Mouse (Mus musculus): ENCODE measurements around the gene Zbtb20.
A peak's percentile ranks its signal among the peaks of the same experiment; 100 is the strongest.

The Zbtb20 gene

GRCm38 (mm10) chr16:43602573-43602972 lies 726.9 kb downstream of the Zbtb20 start:
- DNase-seq (ENCODE audit: low read depth, low spot score) = no peak

DNA sequence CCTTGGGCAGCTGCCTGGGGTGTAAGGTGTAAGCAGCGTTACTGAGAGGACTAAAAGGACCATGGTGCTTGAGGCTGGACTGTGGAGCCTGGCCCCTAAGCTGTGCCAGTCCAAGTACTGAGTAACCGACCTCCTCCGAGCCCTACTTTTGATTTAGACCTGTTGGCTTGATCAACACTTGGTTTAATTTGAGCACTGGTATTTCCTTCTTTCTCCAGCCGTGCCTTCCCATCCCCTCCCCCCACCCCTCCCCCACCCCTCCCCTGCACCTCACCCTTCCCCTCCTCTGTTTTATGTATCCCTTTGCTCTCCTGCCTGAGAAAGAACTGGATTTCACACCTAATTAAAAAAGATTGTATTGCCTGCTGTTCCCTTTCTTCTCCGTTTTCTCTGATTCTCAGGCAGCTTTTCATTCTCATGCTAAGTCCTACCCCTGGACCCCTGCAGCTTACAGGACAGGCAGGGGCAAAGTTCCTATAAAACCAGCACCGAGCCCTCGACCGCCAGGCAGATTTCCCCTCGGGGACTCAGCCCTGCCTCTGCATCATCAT lies 728.0 kb downstream of the Zbtb20 start:
- DNase-seq (ENCODE audit: low read depth, low spot score) = peak; percentile 59

GRCm38 (mm10) chr16:43604399-43605013 lies 728.8 kb downstream of the Zbtb20 start:
- no peak for DNase-seq (ENCODE audit: low read depth, low spot score)

DNA sequence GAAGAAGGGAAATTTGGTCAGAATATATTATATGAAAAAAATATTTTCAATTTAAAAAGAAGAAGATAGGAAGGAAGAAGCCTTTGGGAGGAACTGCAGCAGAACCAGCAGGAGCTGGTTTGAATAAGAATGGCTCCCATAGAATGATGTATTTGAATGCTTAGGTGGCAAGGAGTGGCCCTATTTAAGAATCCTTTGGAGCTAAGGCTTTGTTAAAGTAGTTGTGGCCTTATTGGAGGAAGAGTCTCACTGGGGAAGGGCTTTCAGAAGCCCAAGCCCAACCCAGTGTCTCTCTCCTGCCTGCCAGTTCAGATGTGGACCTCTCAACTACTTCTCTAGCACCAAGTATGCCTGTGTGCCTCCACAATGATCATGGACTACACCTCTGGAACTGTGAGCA lies 731.4 kb downstream of the Zbtb20 start:
- no peak for DNase-seq (ENCODE audit: low read depth, low spot score)

DNA sequence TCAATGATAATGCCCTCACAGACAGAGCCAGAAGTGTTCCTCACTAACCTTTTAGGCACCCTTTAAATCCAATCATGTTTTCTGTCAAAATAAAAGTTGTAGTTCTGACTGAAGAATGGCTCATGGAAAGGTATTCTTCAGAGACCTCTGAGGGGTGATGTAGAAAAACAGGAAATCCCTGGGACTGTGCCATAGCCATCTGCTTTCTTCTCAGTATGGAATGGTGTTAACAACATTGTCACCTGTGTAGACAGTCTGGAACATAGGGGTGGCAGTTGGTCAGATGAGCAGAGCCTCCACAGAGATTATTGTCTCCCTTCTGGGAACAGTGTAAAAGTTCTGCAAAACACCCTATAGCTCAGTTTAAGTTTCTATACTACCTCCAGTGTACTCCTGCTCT lies 732.4 kb downstream of the Zbtb20 start:
- DNase-seq (ENCODE audit: low read depth, low spot score) = no peak

GRCm38 (mm10) chr16:43610375-43610774 lies 734.7 kb downstream of the Zbtb20 start:
- DNase-seq (ENCODE audit: low read depth, low spot score) = no peak

- no peak for DNase-seq (ENCODE audit: low read depth, low spot score)
These were observed 740.7 kb downstream of the Zbtb20 start for GRCm38 (mm10) chr16:43616348-43616747.

DNA sequence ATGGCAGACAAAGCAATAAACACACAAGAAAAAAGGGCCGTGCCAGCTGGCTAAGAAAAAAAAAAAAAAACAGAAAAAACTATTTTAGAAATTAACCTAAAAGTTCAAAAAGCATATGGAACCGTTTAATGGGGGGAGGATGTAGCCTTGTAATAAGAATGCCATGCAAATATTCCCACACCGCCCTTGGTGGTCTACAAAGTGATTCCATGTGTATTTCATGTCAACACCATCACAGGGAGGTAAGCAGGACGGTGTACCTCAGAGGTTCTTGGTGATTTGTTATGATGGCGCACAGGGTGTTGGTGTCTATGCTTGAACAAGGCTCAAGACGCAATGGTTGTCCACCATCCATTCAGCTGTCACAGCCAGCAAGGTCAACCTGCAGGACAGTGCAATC lies 741.7 kb downstream of the Zbtb20 start:
- no peak for DNase-seq (ENCODE audit: low read depth, low spot score)

DNA sequence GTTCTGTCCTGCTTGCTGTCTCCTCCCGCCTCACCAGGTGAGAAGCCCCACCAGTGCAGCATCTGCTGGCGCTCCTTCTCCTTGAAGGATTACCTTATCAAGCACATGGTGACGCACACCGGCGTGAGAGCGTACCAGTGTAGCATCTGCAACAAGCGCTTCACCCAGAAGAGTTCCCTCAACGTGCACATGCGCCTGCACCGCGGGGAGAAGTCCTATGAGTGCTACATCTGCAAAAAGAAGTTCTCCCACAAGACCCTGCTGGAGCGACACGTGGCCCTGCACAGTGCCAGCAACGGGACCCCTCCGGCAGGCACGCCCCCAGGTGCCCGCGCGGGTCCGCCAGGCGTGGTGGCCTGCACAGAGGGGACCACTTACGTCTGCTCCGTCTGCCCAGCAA lies 742.6 kb downstream of the Zbtb20 start:
- no peak for DNase-seq (ENCODE audit: low read depth, low spot score)

- no peak for DNase-seq (ENCODE audit: low read depth, low spot score)
These were observed 743.6 kb downstream of the Zbtb20 start for GRCm38 (mm10) chr16:43619277-43619676.

DNA sequence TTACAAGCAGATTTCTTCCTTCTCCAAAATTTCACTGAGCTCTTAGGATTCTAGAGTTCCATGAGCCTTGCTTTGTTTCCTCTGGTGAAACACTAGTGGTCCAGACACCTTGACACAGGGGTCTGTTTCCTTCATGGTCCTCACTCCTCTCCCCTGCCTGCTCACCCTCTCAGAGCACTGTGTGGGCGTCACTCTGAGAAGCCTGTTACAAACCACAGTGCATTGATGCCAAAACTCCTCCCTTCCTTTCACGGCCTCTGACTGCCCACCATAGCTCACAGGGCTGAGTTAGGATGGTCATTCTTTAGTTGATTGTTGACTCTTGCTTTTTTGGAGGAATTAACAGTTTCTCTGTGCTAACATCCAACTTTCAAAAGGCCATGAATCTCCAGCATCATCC lies 744.7 kb downstream of the Zbtb20 start:
- DNase-seq (ENCODE audit: low read depth, low spot score) = no peak

DNA sequence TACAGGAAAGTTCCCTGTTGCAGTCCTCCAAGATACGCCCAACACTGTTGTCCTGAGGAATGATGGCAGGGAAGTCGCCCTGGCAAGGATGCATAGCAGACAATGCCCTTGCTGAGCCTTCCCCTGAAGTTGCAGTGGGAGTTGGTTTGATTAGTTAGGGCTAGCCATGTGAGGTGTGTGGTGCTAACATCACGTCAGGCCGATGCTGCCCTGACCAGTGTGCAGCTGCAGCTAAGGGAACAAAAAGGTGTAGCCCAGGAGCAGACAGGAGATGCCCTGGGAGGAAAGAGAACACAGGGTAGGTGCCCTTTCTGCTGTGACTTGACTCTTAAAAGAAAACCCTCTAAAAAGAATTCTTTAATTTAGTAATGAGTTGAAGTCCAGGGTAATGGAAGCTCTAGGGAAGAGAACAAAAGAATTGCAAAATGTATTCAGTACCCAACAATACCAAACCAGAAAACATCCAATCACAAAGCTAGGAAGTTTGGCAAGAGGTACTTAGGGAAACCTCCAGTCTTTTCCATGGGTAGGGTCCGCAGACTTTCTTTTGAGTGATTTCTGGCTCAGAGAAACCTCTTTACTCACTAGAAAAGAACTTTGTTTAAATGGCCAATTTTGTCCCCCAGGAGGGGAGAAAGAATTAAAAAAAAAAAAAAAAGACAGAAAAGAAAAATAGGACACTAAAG lies 747.8 kb downstream of the Zbtb20 start:
- no peak for DNase-seq (ENCODE audit: low read depth, low spot score)

DNA sequence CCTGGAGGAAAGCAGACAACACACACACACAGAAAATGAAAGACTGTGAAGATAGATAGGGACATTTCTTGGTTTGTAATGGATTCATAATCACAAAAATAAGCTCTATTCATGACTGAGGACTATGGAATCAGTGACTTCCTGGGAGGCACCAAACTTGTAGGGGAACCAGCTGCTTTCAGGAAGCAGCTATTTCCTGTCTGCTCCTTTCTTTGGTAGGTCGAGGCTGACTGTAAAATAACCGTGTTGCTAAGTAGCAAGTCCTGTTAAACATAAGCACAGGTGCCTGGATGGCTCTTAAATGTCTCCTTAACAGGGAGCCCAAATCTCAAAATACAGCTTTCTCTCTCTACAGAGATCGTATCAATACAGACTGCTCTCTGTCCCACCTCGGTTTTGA lies 749.2 kb downstream of the Zbtb20 start:
- DNase-seq (ENCODE audit: low read depth, low spot score) = no peak

DNA sequence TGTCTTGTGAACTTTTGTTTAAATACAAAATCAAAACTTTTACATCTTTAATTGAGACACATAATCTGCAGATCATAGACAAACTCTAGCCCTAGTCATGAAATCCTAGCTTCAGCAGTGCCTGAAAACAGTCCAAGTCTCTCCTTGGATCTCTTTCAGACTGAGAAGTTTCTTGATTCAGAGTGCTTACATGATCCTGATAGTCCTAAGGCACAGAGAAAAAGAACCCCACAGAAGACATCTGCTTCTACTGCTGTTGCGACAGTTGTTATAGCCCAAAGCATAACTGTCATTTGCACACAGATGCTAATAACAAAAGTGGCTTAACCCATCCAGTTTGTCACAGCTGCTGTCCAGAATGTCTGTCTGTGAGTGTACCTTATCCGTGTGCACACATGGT lies 749.6 kb downstream of the Zbtb20 start:
- no peak for DNase-seq (ENCODE audit: low read depth, low spot score)

DNA sequence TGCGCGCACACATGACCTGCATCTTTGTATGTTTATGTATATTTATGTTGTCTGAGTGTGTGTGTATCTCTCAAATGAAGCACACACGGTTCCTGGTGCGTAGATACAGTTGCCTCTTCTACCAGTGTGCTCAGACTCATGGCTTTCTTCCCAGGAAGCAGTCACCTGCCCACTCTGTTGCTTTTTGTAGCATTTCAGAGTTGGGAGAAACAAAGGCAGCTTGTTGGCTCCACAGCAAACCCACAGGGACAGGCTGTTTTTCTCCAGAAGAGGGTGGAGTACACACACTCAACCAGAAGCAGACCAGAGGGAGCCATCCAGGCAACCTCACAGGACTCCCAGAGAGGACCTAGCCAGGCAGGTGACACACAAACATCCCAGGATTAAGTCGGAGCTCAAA lies 750.3 kb downstream of the Zbtb20 start:
- no peak for DNase-seq (ENCODE audit: low read depth, low spot score)

DNA sequence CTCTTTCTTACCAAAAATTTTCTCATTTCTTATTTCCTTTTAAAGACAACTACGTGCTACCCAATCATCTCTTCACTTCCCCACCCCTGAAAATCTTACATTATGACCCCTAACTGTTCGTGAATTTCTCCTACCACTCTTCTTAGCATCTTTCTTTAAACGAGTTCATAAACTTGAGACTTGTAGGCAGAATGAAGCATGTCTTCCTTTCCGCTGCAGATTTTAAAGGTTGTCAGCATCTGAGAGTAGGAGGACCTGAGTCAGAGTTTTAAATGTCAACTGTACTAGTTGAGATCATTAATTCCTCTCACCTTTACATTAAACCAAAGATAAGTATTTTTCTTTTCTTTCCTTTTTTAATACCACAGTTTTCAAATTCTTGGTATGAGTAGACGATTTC lies 753.0 kb downstream of the Zbtb20 start:
- no peak for DNase-seq (ENCODE audit: low read depth, low spot score)

GRCm38 (mm10) chr16:43631758-43632157 lies 756.1 kb downstream of the Zbtb20 start:
- DNase-seq (ENCODE audit: low read depth, low spot score) = no peak

DNA sequence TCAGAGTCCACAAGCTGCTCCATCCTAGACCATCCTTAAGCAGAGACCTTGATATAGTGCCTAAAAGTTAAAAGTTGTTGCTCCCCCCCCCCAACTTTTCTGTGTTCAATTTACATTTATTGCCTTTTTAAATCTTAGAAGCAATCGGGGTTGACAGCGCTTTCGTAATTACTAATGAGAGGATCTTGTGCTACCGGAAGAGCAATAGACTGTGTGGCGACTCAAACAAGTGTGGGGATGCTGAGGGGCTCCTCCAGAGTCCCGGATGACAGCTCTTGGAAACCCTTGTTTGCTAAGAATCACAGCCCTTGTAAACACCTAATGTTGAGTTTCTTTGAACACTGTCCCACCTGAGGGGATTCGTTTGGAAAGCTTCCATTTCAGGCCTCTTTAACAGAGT lies 758.4 kb downstream of the Zbtb20 start:
- DNase-seq (ENCODE audit: low read depth, low spot score) = no peak

DNA sequence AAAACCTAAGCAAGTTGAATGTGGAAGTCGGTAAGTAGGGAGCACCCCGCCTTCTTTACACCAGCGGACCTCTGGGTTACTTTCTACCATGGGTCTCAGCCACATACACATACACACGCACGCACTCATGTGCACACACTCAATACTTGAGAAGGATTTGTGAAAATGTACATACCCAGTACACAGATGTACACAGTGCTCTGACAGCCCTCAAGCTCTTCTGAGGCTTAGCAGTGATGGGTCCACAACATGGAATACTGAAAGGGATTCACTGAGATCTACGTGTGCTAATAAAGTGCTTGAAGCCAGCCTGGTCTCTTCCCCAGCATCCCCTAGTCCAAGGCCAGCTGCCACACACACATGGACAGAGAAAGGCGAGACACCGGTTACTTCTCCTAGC lies 761.6 kb downstream of the Zbtb20 start:
- no peak for DNase-seq (ENCODE audit: low read depth, low spot score)

DNA sequence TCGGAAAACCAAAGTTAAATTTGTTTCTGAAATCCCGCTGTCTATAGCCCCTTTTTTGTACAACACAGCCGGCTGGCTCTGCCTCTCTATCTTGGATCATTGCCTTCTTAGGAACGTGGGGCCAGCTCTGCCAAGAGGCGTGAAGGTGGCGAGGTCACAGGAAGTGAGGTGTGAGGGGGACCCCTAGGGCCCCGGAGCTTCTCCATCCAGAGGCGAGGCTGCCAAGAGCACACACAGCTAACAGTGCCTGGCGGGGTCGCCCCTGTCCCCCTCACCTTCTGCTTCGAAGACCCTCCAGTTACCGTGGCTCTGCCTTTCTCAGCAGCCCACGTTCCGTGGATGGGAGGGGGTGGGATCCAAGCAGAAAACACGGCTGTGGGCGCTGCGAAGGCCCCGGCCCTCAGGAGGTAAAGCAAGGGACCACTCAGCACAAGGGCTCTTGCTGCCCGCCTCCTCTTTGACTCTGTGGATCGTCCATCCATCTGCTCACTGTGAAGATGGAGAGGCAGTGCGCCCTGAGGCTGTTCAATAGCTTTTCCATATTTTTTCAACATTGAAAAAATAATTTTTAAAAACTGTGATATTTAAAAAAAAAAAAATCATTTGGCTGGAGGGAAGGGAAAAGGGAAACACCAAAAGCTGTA lies 762.8 kb downstream of the Zbtb20 start:
- no peak for DNase-seq (ENCODE audit: low read depth, low spot score)

DNA sequence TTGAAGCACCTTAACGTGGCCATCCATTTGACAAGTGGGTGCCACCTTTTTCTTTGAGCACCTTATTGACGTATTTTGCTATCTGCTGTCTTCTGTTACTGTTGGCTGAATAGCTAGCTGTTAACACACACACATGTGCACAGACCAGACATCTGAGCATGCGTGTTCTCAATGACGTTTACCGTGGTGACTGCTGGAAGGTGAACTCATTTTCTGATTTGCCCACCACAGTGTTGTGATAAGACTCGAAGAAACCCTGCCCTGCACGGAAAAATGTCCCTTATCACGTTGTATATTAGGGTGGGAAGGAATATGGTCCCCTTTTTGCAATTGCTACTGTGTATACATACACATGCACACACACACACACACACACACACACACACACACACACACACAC lies 765.5 kb downstream of the Zbtb20 start:
- DNase-seq (ENCODE audit: low read depth, low spot score) = no peak

GRCm38 (mm10) chr16:43645879-43646278 lies 770.2 kb downstream of the Zbtb20 start:
- no peak for DNase-seq (ENCODE audit: low read depth, low spot score)

- DNase-seq (ENCODE audit: low read depth, low spot score) = no peak
These were observed 771.3 kb downstream of the Zbtb20 start for GRCm38 (mm10) chr16:43646943-43647342.

All from WW6 (cell line).